Mouse (Mus musculus): Measurements from ENCODE around the gene Zfp781. TPM values are rescaled to one million over a fixed set of nuclear protein-coding genes. Genes with fewer than 3 reads are reported as not detected.
"Not testable (repeated sequence)": the region's sequence is repeated elsewhere in the genome, so short reads cannot be mapped to it uniquely, and the experiment has no call there.

The Zfp781 gene
- total RNA-seq (2021) (1 to 10 TPM; 1.0 to 1.8 TPM), polyA plus RNA-seq (2012; rRNA removed) (not detected in 2 replicates)
- long read RNA-seq, result 0 reads

GRCm38 (mm10) chr10:81929842-81930743 is at the start of gene Zfp781:
TSS of gene Zfp781 (minus strand) at chr10:81930480.
- DNase-seq, result not testable (repeated sequence)

GRCm38 (mm10) chr10:81978365-81979003 is 48.2 kb upstream of the Zfp781 start:
- peak; percentile 61 for DNase-seq

- not testable (repeated sequence) for DNase-seq
These were observed 451 bp upstream of the Zfp781 start for GRCm38 (mm10) chr10:81930744-81931118.

GRCm38 (mm10) chr10:81863409-81864407 is 66.6 kb downstream of the Zfp781 start, which contains the start of gene Gm32687:
TSS of gene Gm32687 (plus strand) at chr10:81863934.
- peak; percentile 7 for DNase-seq

Other genes with a start within 250 kb of the Zfp781 start
- 1 to 10 TPM; 5.4 to 6.8 TPM for gene Zfp433, start 225.7 kb downstream of the Zfp781 start, total RNA-seq (2021)
- not detected in 2 replicates for gene Zfp433, start 225.7 kb downstream of the Zfp781 start, polyA plus RNA-seq (2012; rRNA removed)
- gene Gm3055, start 159.3 kb downstream of the Zfp781 start, total RNA-seq (2021), result 1 to 10 TPM; 1.3 to 2.9 TPM
- gene Gm3055, start 159.3 kb downstream of the Zfp781 start, polyA plus RNA-seq (2012; rRNA removed), result 0.02 and 0.04 TPM in 2 replicates
- 1 to 10 TPM in 1 of 2 experiments, under 1 TPM in 1; 0.72 to 2.7 TPM for gene Gm4767, start 118.3 kb downstream of the Zfp781 start, total RNA-seq (2021)
- not detected in 2 replicates for gene Gm4767, start 118.3 kb downstream of the Zfp781 start, polyA plus RNA-seq (2012; rRNA removed)
- 1 to 10 TPM; 1.0 to 1.7 TPM for gene Gm32687, start 66.5 kb downstream of the Zfp781 start, total RNA-seq (2021)
- 0.07 and 0.10 TPM in 2 replicates for gene Gm32687, start 66.5 kb downstream of the Zfp781 start, polyA plus RNA-seq (2012; rRNA removed)
- gene Zfp873, start 117.6 kb upstream of the Zfp781 start, total RNA-seq (2021), result 1 to 10 TPM; 4.4 to 6.4 TPM
- gene Zfp873, start 117.6 kb upstream of the Zfp781 start, polyA plus RNA-seq (2012; rRNA removed), result 0.25 and 0.33 TPM in 2 replicates
- 1 to 10 TPM; 2.4 to 4.3 TPM for gene BC024063, start 152.9 kb upstream of the Zfp781 start, total RNA-seq (2021)
- not detected in 2 replicates for gene BC024063, start 152.9 kb upstream of the Zfp781 start, polyA plus RNA-seq (2012; rRNA removed)
- gene AU041133, start 197.5 kb upstream of the Zfp781 start, total RNA-seq (2021), result 1 to 10 TPM; 2.3 to 3.8 TPM
- gene AU041133, start 197.5 kb upstream of the Zfp781 start, polyA plus RNA-seq (2012; rRNA removed), result 0.06 and 0.13 TPM in 2 replicates